Mouse (Mus musculus) embryo, embryonic 10 days (tissue): ENCODE data around the gene Ptprn2.
A peak's percentile ranks its signal among the peaks of the same experiment; 100 is the strongest.

Experiments used
- DNase-seq: peaks from one replicate; pipeline ENCODE4 v3.0.0-alpha.2; 2015; ENCODE audit warnings: low spot score

The Ptprn2 gene

GRCm38 (mm10) chr12:116785731-116786130 lies 300.2 kb downstream of the Ptprn2 start:
- no peak for DNase-seq

DNA sequence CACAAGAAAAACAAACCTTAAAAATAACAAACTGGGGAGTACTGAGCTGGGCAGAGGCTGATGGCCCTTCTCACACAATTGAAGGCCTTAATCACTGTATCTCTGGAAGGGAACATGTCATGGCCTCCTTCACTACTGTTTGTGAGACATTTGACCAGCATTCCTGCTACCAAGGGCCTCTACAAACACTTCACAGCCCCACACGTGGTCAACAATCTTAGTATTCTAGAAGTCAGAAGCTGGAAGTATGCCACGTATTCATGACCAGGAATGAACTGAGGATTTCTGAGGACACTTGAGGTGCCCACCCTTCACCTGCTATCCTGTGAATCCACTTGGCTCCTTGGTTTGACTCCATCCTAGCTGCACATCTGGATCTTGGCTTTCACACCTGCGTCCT lies 302.8 kb downstream of the Ptprn2 start:
- DNase-seq: no peak

GRCm38 (mm10) chr12:116803331-116803730 lies 317.8 kb downstream of the Ptprn2 start:
- no peak for DNase-seq

DNA sequence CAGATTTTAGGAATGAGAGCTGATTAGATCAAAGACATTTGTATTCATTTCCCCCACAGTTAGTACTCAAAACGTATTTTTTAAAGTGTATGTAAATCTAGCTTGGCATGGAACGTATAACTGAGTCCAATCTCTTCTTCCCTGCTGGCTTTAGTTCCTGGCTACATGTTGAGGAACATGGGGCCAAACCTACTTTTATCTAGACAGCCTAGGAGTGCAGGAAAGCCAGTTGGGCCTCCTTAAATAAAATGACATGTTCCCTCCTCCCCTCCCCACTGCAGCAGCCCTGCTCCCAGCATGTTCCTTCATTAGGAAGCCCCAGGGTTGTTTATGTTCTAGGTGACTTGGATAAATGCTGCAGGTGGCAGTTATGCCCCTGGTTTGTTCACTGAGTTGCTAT lies 319.2 kb downstream of the Ptprn2 start:
- DNase-seq: no peak

- no peak for DNase-seq
Observed at GRCm38 (mm10) chr12:116805129-116805809, 319.7 kb downstream of the Ptprn2 start.

GRCm38 (mm10) chr12:116806089-116806488 lies 320.6 kb downstream of the Ptprn2 start:
- no peak for DNase-seq

DNA sequence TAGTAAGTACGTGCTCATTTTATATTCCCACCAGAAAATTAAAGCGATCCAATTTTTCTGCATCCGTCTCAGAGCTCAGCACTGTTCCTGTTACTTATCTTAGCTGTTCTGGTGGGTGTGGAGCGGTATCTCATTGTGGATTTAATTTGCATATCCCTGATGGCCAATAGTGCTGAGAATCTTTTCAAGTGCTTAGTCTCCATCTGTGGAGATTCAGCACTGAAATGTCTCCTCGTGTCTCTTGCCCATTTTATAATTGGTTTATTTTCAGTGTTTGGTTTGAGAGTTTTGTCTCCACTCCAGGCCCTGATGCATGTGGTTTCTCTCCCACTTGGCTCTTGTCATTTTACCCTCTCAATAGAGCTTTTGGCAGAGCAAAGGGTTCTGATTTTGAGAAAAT lies 327.5 kb downstream of the Ptprn2 start:
- no peak for DNase-seq

GRCm38 (mm10) chr12:116819836-116820235 lies 334.3 kb downstream of the Ptprn2 start:
- no peak for DNase-seq

GRCm38 (mm10) chr12:116823341-116823740 lies 337.8 kb downstream of the Ptprn2 start:
- DNase-seq: no peak

- peak; percentile 52 for DNase-seq
Observed at GRCm38 (mm10) chr12:116827748-116828147, 342.2 kb downstream of the Ptprn2 start.

DNA sequence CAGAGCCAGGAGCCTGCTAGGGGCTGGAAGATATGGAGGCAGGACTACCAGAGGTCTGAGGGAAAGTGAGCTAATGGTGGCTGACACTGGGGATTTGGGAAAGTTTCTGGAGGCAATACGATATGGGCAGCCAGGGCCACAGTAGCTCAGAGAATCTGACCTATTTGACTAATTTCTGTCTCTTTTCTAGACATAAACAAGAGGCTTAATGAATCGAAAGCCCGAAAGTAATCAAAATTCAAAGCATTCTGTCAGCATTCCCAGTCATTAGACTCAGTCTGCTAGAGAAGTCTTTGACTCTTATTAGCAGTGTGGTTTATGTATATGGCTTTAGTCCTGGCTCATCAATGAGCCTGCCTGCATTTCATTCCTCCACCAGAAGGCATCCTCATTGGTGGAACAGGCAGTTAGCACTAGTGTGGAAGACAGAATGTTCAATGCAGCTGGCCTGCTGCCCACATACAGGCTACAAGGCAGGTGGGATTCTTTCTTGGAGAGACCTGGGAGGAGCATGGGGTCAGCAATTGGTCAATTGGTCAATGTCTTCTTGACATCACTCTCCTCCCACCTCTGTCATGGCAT lies 353.2 kb downstream of the Ptprn2 start:
- no peak for DNase-seq

- no peak for DNase-seq
Observed at GRCm38 (mm10) chr12:116842723-116843272, 357.3 kb downstream of the Ptprn2 start.

DNA sequence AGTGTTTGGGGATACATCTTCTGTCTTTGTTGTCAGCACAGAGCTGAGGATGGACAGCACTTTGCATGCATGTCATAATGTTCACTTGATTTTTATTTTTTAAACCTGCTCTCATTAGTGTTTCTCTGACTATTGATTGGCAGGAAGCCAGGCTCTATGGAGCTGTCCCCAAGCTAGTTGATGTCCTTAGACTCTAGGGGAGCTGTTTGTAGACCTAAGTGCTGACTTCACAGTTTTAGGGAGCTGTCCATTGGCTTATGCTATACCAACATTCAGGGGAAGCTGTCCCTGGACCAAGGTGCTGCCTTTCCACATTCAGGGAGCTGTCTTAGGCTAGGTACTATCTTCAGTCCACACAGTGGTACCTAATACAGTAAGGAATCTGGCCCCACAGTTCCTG lies 360.7 kb downstream of the Ptprn2 start:
- DNase-seq: no peak

DNA sequence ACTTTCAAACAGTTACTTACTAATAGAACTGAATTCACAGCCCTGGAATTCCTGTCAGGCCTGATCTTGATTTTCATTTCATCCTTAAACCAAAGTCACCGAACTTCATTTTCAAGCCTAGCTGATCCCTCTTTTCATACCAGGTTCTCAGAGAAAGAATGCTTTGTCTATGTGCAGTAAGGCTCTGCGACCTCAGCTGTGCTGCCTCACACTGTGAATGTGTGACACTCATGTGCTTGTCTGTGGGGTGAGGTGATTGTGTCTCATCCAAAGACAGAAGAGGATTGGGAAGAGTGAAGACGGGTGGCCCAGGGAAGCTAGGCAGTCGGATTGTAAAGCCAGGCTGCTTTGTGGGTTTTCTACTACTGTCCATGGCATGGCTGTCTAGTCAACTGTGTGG lies 361.5 kb downstream of the Ptprn2 start:
- no peak for DNase-seq

GRCm38 (mm10) chr12:116856307-116856706 lies 370.8 kb downstream of the Ptprn2 start:
- DNase-seq: no peak

- no peak for DNase-seq
Observed at GRCm38 (mm10) chr12:116861360-116862017, 376.0 kb downstream of the Ptprn2 start.

- DNase-seq: no peak
Observed at GRCm38 (mm10) chr12:116863291-116863899, 377.9 kb downstream of the Ptprn2 start.

GRCm38 (mm10) chr12:116873866-116874585 lies 388.5 kb downstream of the Ptprn2 start:
- DNase-seq: no peak

DNA sequence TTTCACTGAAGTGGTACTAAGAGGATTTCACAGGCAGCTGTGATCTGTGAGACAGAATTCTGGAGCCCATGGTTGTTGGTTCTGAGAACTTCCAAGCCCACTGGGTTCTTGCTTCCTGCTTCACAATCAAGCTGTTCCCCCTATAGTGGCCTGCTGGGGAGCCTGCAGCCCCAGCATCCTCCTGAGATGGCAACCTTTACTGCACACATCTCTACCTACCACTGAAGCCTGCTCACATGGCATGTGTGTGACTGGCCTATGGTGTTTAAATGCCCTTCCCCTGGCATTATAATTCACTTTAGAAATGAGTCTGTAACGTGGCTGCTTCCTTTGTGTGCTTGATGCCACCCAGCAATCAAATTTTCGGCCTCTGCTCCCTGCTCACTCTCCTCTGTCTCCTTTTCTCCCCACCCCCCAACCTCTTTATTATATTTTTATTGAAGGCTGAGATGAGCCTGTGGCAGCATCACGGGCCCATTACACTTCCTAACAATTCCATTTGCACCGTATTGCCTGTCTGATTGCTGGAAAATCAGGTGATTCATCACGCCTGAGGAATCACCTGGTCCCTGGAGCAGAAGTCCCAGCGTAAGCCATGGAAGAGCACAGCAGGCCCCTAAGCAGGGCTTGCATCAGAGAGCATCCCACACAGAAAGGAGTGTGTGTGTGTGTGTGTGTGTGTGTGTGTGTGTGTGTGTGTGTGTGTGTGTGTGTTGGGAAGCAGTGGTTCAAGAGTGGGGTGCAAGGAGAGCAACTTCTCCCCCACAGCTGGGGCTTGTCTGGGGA lies 402.2 kb downstream of the Ptprn2 start:
- no peak for DNase-seq

DNA sequence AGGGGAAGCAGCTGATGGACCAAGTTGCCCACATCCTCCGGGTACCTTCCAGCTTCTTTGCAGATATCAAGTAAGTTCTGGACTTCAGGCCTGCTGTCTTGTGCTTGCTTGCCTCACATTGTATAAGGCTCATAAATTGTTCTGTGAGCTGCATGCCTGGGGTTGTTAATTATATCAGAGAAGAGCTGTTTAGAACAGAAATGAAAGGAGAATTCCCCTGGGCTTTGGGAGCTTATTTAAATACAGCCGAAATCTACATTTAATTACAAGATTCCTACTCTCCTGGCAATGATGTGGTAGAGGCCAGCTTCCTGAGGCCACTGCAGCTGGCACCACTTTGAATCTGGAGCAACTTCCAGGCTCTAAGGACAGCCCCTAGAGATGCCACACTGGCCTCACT lies 403.3 kb downstream of the Ptprn2 start:
- no peak for DNase-seq

DNA sequence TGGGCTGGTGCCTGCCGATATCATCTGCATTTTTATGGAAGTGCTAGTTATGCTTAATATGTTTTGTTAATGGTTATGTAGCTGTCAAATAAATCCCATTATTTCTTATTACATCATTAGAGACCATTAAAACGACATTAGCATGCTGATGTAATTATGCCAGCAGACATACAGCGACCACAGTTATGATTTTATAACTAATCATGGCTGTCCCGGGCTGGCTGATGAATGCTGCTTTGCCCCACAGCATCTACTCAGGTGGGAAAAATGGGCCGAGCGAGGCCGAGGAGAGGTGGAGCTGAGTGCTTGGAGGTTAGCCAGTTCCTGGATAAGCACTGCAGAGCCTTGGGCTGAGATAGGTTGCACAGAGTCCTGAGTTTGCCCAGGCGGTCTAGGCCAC lies 407.1 kb downstream of the Ptprn2 start:
- DNase-seq: no peak
